8 mouse cellular contexts compared by ENCODE assay signal in genomic region chr5:35673086-35673485, GRCm38 (mm10). TPM values are rescaled to one million over a fixed set of nuclear protein-coding genes. Genes with fewer than 3 reads are reported as not detected.
DNase-seq lines count a peak whose midpoint lies in the region; ATAC-seq and TF ChIP-seq lines count a peak whose summit lies in the region.
"Had no signal": no experiment of that assay in that cellular context is flagged by ENCODE, and none has a peak within 500 bp of the region (broad histone marks: within the 10 kb centered on the region; RNA-seq: fewer than 3 reads in every experiment).

No protein-coding gene starts in this region.

- no peak overlapping the region for H3K9ac ChIP-seq in intestine, postnatal 0 days (ENCODE audit: low read depth, low read length)

- peak; percentile 66 for ATAC-seq in intestine, postnatal 0 days

- no peaks in the 10 kb centered on the region for H3K9me3 ChIP-seq in intestine, postnatal 0 days (ENCODE audit: control insufficient read depth)

- H3K36me3 ChIP-seq in intestine, postnatal 0 days (ENCODE audit: control insufficient read depth, insufficient read depth): no peaks in the 10 kb centered on the region

- no peak for TF ChIP-seq CTCF in intestine, postnatal 0 days (IDR thresholded peaks at IDR 0.05; ENCODE audit: low read depth)

- peaks cover 12% of the 10 kb centered on the region; the same call in 1 of the 2 replicates for H3K4me1 ChIP-seq in intestine, postnatal 0 days (replicated peaks; ENCODE audit: control insufficient read depth, insufficient read depth, low read length)

- H3K27me3 ChIP-seq in intestine, postnatal 0 days (replicated peaks; ENCODE audit: control insufficient read depth, insufficient read depth, low read length): peaks cover 4% of the 10 kb centered on the region

- no peak overlapping the region for H3K4me2 ChIP-seq in intestine, postnatal 0 days (replicated peaks; ENCODE audit: low read depth)

- no peak overlapping the region for H3K4me3 ChIP-seq in intestine, postnatal 0 days (ENCODE audit: low read depth, low read length)
- H3K4me3 ChIP-seq: erythroblast, embryonic 14.5 days had no signal

- 30% methylated on average over 7 of the region's 7 CpGs for WGBS in intestine, postnatal 0 days

- DNase-seq in NIH3T3 (ENCODE audit: low read depth): peak; percentile 97
- DNase-seq in adrenal gland, postnatal 14 days: peak; percentile 95
- DNase-seq in gastrocnemius, postnatal 36 days: peak; percentile 74 to 84
- DNase-seq in left cerebral cortex, postnatal 4 days: peak; percentile 67
- DNase-seq in ovary, postnatal 14 days (ENCODE audit: low spot score): peak; percentile 67
- no peak for DNase-seq in retina, embryonic 14.5 days (ENCODE audit: low spot score)

- 0 out of 2 replicates have a peak overlapping the region, but pooled peaks have one; percentile 22 for H3K27ac ChIP-seq in intestine, postnatal 0 days (ENCODE audit: low read depth, low read length)

- intact Hi-C loops in gastrocnemius, postnatal 36 days (cut with DNase I): no loop called here
- intact Hi-C loops in left cerebral cortex, postnatal 4 days (cut with DNase I): no loop called here

RNA-seq across cellular contexts. Expression of gene Htra3, which starts 6.5 kb away (rescaled TPM):
- 49.7 TPM in 2 replicates for total RNA-seq in adrenal gland, postnatal 14 days (2021)
- total RNA-seq in gastrocnemius, postnatal 36 days (2021): 10 to 100 TPM; 39.4 to 40.5 TPM
- 24.5 and 25.5 TPM in 2 replicates for polyA plus RNA-seq in intestine, postnatal 0 days (2015; fragmentation: Nextera tagmentation; extraction: Ambion mirVana)
- total RNA-seq in left cerebral cortex, postnatal 4 days (2021): 10 to 100 TPM; 14.9 to 17.1 TPM
- polyA plus RNA-seq: erythroblast, embryonic 14.5 days had no signal
